Mouse (Mus musculus): ENCODE data around the gene Agbl3. TPM values are rescaled to one million over a fixed set of nuclear protein-coding genes. Genes with fewer than 3 reads are reported as not detected.

Gene Agbl3
- polyA plus RNA-seq, 2 experiments: 3.0 to 4.0 TPM

DNA sequence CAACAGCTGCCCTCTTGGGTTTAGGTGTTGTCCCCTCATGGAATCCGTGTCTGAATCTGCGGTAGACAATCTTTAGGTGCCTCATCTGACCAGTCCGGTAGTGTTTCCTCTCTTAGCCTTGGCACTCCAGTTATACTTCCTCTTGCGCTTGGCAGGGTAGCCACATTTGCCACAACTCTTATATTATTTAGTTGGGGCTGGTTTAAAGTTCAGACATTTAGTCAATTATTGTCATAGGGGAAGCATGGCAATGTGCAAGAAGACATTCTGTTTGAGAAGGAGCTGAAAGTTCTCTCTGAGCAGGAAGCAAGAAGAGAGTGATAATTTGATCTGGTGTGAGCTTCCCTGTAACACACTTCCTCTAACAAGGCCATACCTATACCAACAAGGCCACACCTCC, 30.4 kb downstream of the Agbl3 start:
- Histone ChIP-seq H3K9me3 (ENCODE audit: control insufficient read depth, low read length) (no peaks in the 10 kb centered on the region), H3K4me1 (replicated peaks; ENCODE audit: control insufficient read depth in 2 of 2, insufficient read depth in 2 of 2, low read length in 1 of 2) (peaks cover 9 to 10% of the 10 kb centered on the region in 2 experiments), H3K9ac (replicated peaks) (no peak overlapping the region), H3K27me3 (ENCODE audit: control insufficient read depth, insufficient read depth, low read length) (no peaks in the 10 kb centered on the region), H3K36me3 (replicated peaks; ENCODE audit: control insufficient read depth, insufficient read depth, low read depth) (no peaks in the 10 kb centered on the region), H3K4me3 (ENCODE audit: insufficient read depth in 1 of 2, low read depth in 2 of 2, low read length in 2 of 2) (no peak overlapping the region), H3K27ac (no peak overlapping the region), H3K4me2 (ENCODE audit: low read depth) (no peak overlapping the region)
- 30% methylated on average over 4 of the region's 4 CpGs for WGBS (ENCODE audit: insufficient replicate concordance)
- DNase-seq (ENCODE audit: low read depth in 3 of 3, low spot score in 3 of 3): no peak
- TF ChIP-seq CTCF (IDR thresholded peaks at IDR 0.05; ENCODE audit: low read depth) (no peak), EP300 (IDR thresholded peaks at IDR 0.05; ENCODE audit: low read depth) (no peak)
- ATAC-seq (ENCODE audit: insufficient read depth): no peak

DNA sequence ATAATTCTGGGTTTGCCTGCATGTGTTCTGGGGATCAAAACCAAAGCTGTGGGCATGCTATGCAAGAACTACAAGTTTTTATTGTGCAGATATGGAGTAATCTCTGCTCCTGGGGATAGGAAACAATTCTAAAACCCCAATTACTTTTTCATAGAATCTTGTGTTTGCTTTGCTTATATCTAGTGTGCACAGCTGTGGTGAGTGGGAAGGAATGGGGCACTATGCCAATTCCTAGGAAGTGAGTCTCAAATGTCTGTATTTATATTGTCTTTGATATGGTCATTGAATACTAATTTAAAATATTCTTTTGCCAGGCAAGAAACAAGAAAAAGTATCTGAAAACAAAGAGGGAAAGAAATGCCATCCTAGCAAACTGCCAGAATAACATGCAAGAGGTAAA, 44.2 kb downstream of the Agbl3 start:
- H3K4me1 ChIP-seq (replicated peaks; ENCODE audit: control insufficient read depth in 2 of 2, insufficient read depth in 2 of 2, low read length in 1 of 2): no peaks in the 10 kb centered on the region
- no peak overlapping the region for H3K9ac ChIP-seq (replicated peaks)
- no peak overlapping the region for H3K27ac ChIP-seq
- TF ChIP-seq EP300 (IDR thresholded peaks at IDR 0.05; ENCODE audit: low read depth) (no peak), CTCF (IDR thresholded peaks at IDR 0.05; ENCODE audit: low read depth) (no peak)
- H3K4me2 ChIP-seq (ENCODE audit: low read depth): no peak overlapping the region
- no peak for DNase-seq (ENCODE audit: low read depth in 3 of 3, low spot score in 3 of 3)
- no peak for ATAC-seq (ENCODE audit: insufficient read depth)
- H3K36me3 ChIP-seq (replicated peaks; ENCODE audit: control insufficient read depth, insufficient read depth, low read depth): no peaks in the 10 kb centered on the region
- H3K9me3 ChIP-seq (ENCODE audit: control insufficient read depth, low read length): no peaks in the 10 kb centered on the region
- H3K27me3 ChIP-seq (ENCODE audit: control insufficient read depth, insufficient read depth, low read length): no peaks in the 10 kb centered on the region
- H3K4me3 ChIP-seq (ENCODE audit: insufficient read depth in 1 of 2, low read depth in 2 of 2, low read length in 2 of 2): no peak overlapping the region

DNA sequence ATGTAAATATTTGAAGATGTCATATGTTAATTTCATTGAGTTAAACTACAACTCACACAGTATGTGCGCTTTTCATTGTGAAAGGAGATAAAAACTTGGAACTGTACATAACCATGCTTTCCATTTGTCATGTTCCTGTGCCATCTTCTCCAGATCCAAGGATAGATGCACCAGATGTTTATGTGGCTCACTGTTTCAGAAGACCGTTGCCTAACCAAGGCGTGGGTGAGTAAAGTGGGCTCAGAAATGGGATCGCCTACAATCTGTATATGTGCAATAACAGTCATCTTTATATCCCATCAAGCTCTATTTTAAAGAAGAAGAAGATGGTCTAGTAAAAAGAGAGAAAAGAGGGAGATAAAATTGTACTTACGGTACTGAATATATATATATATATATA, 52.1 kb downstream of the Agbl3 start:
- ATAC-seq (ENCODE audit: insufficient read depth): no peak
- no peaks in the 10 kb centered on the region for H3K27me3 ChIP-seq (ENCODE audit: control insufficient read depth, insufficient read depth, low read length)
- H3K27ac ChIP-seq: no peak overlapping the region
- no peaks in the 10 kb centered on the region for H3K4me1 ChIP-seq (replicated peaks; ENCODE audit: control insufficient read depth in 2 of 2, insufficient read depth in 2 of 2, low read length in 1 of 2)
- H3K9me3 ChIP-seq (ENCODE audit: control insufficient read depth, low read length): no peaks in the 10 kb centered on the region
- no peak overlapping the region for H3K9ac ChIP-seq (replicated peaks)
- 86% methylated on average over 5 of the region's 5 CpGs for WGBS (ENCODE audit: insufficient replicate concordance)
- DNase-seq (ENCODE audit: low read depth in 3 of 3, low spot score in 3 of 3): no peak
- no peak overlapping the region for H3K4me2 ChIP-seq (ENCODE audit: low read depth)
- no peak for TF ChIP-seq CTCF (IDR thresholded peaks at IDR 0.05; ENCODE audit: low read depth)
- no peak for TF ChIP-seq EP300 (IDR thresholded peaks at IDR 0.05; ENCODE audit: low read depth)
- H3K36me3 ChIP-seq (replicated peaks; ENCODE audit: control insufficient read depth, insufficient read depth, low read depth): no peaks in the 10 kb centered on the region
- H3K4me3 ChIP-seq (ENCODE audit: insufficient read depth in 1 of 2, low read depth in 2 of 2, low read length in 2 of 2): no peak overlapping the region

DNA sequence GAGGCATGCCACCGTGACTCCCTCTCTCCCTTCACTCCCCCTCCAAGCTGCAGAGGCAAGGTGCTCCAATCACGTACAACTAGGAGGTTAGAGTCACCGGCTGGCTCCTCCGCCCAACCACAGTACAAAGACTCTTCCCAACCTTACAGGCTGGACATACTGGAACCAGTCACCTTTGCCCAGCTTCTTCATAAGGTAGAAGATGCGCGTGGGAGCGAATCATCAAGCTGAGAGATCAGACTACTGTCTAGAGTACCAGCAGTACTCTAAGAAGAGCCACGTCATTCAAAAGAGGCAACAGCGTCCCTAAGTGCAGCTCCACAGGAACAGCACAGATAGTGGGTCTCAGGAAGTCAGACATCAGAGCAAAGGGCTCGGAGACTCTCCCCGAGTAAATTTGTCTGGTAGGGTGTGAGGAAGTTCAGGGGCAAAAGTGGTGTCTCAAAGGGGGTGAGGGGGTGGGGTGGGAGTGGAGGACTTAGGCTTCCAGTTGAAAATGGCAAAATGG, 81.4 kb downstream of the Agbl3 start:
- Histone ChIP-seq H3K9me3 (ENCODE audit: control insufficient read depth, low read length) (no peaks in the 10 kb centered on the region), H3K27ac (no peak overlapping the region), H3K4me3 (ENCODE audit: insufficient read depth in 1 of 2, low read depth in 2 of 2, low read length in 2 of 2) (no peak overlapping the region), H3K4me1 (replicated peaks; ENCODE audit: control insufficient read depth in 2 of 2, insufficient read depth in 2 of 2, low read length in 1 of 2) (peaks cover 13 to 26% of the 10 kb centered on the region in 2 experiments), H3K36me3 (replicated peaks; ENCODE audit: control insufficient read depth, insufficient read depth, low read depth) (no peaks in the 10 kb centered on the region), H3K27me3 (ENCODE audit: control insufficient read depth, insufficient read depth, low read length) (no peaks in the 10 kb centered on the region), H3K4me2 (ENCODE audit: low read depth) (peak overlapping the region; percentile 18; the same call in 1 of the 2 replicates), H3K9ac (replicated peaks) (no peak overlapping the region)
- no peak for TF ChIP-seq EP300 (IDR thresholded peaks at IDR 0.05; ENCODE audit: low read depth)
- TF ChIP-seq CTCF (IDR thresholded peaks at IDR 0.05; ENCODE audit: low read depth): no peak
- ATAC-seq (ENCODE audit: insufficient read depth) (no peak), DNase-seq (ENCODE audit: low read depth in 3 of 3, low spot score in 3 of 3) (no peak)
- WGBS (ENCODE audit: insufficient replicate concordance): 57% methylated on average over 11 of the region's 11 CpGs

DNA sequence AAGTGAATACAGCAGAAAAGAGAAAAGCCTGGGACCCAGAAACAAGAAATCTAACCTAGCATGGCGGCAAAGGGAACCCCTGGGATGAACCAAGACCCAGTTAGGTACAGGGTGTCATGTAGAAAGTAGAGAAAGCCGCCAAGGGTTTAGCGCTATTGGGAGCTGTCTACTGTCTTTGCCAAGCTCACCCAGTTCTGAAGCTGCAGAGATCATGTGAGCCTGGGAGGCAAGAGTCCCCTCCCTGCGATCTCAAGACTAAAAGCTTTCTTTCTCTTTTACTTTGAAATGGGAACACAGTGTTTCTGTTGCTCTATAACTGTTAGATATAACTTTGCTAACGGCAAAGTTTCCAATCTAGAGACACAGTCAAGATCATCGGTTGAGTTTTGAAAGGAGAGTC, 82.1 kb downstream of the Agbl3 start:
- peak overlapping the region; percentile 56 for H3K9ac ChIP-seq (replicated peaks)
- TF ChIP-seq EP300 (IDR thresholded peaks at IDR 0.05; ENCODE audit: low read depth) (no peak), CTCF (IDR thresholded peaks at IDR 0.05; ENCODE audit: low read depth) (no peak)
- no peaks in the 10 kb centered on the region for H3K27me3 ChIP-seq (ENCODE audit: control insufficient read depth, insufficient read depth, low read length)
- no peaks in the 10 kb centered on the region for H3K36me3 ChIP-seq (replicated peaks; ENCODE audit: control insufficient read depth, insufficient read depth, low read depth)
- no peaks in the 10 kb centered on the region for H3K9me3 ChIP-seq (ENCODE audit: control insufficient read depth, low read length)
- H3K27ac ChIP-seq: peak overlapping the region; percentile 60
- no peak for ATAC-seq (ENCODE audit: insufficient read depth)
- H3K4me2 ChIP-seq (ENCODE audit: low read depth): peak overlapping the region; percentile 73
- peak overlapping the region; percentile 48 to 66 for H3K4me3 ChIP-seq (ENCODE audit: insufficient read depth in 1 of 2, low read depth in 2 of 2, low read length in 2 of 2)
- WGBS (ENCODE audit: insufficient replicate concordance): 65% methylated on average over 6 of the region's 6 CpGs
- H3K4me1 ChIP-seq (replicated peaks; ENCODE audit: control insufficient read depth in 2 of 2, insufficient read depth in 2 of 2, low read length in 1 of 2): peaks cover 13 to 28% of the 10 kb centered on the region in 2 experiments
- no peak for DNase-seq (ENCODE audit: low read depth in 3 of 3, low spot score in 3 of 3)

All from liver, embryonic 14.5 days (tissue).